In genomic region chr6:128913598-128914254, GRCm38 (mm10) we compare ENCODE assay signal across 25 mouse cellular contexts. TPM values are rescaled to one million over a fixed set of nuclear protein-coding genes. Genes with fewer than 3 reads are reported as not detected.
A peak's percentile ranks its signal among the peaks of the same experiment; 100 is the strongest.
DNase-seq lines count a peak whose midpoint lies in the region; ATAC-seq lines count a peak whose summit lies in the region.
"Had no signal": no experiment of that assay in that cellular context is flagged by ENCODE, and none has a peak within 500 bp of the region (broad histone marks: within the 10 kb centered on the region; RNA-seq: fewer than 3 reads in every experiment).

No protein-coding gene starts in this region.

- H3K9ac ChIP-seq in lung, embryonic 16.5 days (ENCODE audit: low read length) = no peak overlapping the region
- H3K9ac ChIP-seq: heart, embryonic 12.5 days; midbrain, embryonic 12.5 days had no signal

- WGBS in lung, embryonic 16.5 days = 60% methylated on average over 2 of the region's 2 CpGs

- no peak for DNase-seq in lung, postnatal 14 days
- DNase-seq in gastrocnemius, adult 18-20 months (ENCODE audit: low spot score) = no peak
- no peak for DNase-seq in spleen, postnatal 10 days (ENCODE audit: low spot score in 2 of 2)
- no peak for DNase-seq in embryo, embryonic 11 days
- DNase-seq: adrenal gland, adult 2 months; cerebellum, adult 11 months; cerebellum, postnatal 14 days; heart, postnatal 36 days; kidney, adult 9 months; layer of hippocampus, postnatal 36 days; liver; spleen, adult 18-20 months; thymus, postnatal 4 days had no signal

- H3K4me3 ChIP-seq in lung, embryonic 16.5 days (ENCODE audit: low read length) = no peak overlapping the region
- H3K4me3 ChIP-seq: embryonic facial prominence, embryonic 10.5 days; erythroblast, embryonic 14.5 days; heart, embryonic 12.5 days; midbrain, embryonic 12.5 days had no signal

- no peaks in the 10 kb centered on the region for H3K36me3 ChIP-seq in lung, embryonic 16.5 days (ENCODE audit: control insufficient read depth, insufficient read depth, low read length)
- H3K36me3 ChIP-seq: embryonic facial prominence, embryonic 10.5 days; heart, embryonic 12.5 days; midbrain, embryonic 12.5 days had no signal

- no peaks in the 10 kb centered on the region for H3K27me3 ChIP-seq in lung, embryonic 16.5 days (ENCODE audit: control insufficient read depth, insufficient read depth, low read depth, low read length)
- H3K27me3 ChIP-seq: heart, embryonic 12.5 days; midbrain, embryonic 12.5 days had no signal

- ATAC-seq in lung, embryonic 16.5 days (ENCODE audit: low read depth) = 0 out of 2 replicates have a peak, but pooled peaks have one; percentile 20
- ATAC-seq in hematopoietic stem cell, adult 5-6 weeks (replicated peaks in 1 of 2; ENCODE audit: insufficient read depth in 1 of 2, low FRiP score in 2 of 2, low TSS enrichment in 1 of 2, low read depth in 1 of 2, poor library complexity in 2 of 2, severe bottlenecking in 2 of 2) = peak; percentile 32 to 39; a peak in 2 of 4 replicates
- ATAC-seq in monocyte, adult 5-6 weeks (replicated peaks; ENCODE audit: insufficient number of reproducible peaks, low FRiP score, low TSS enrichment, poor library complexity, severe bottlenecking) = peak; percentile 73
- ATAC-seq: forebrain, embryonic 14.5 days had no signal

- no peaks in the 10 kb centered on the region for H3K4me1 ChIP-seq in lung, embryonic 16.5 days (replicated peaks; ENCODE audit: control insufficient read depth, insufficient read depth, low read length)
- H3K4me1 ChIP-seq: embryonic facial prominence, embryonic 10.5 days; heart, embryonic 12.5 days; midbrain, embryonic 12.5 days had no signal

- H3K4me2 ChIP-seq in lung, embryonic 16.5 days (ENCODE audit: low read depth, low read length) = no peak overlapping the region
- H3K4me2 ChIP-seq: heart, embryonic 12.5 days; midbrain, embryonic 12.5 days had no signal

- H3K9me3 ChIP-seq in lung, embryonic 16.5 days (ENCODE audit: control insufficient read depth, low read length) = no peaks in the 10 kb centered on the region
- H3K9me3 ChIP-seq: heart, embryonic 12.5 days; midbrain, embryonic 12.5 days had no signal

- 0 out of 2 replicates have a peak overlapping the region, but pooled peaks have one; percentile 35 for H3K27ac ChIP-seq in lung, embryonic 16.5 days (ENCODE audit: low read length)
- H3K27ac ChIP-seq: embryonic facial prominence, embryonic 10.5 days; midbrain, embryonic 12.5 days had no signal

RNA-seq across cellular contexts. Expression of gene Clec2g, which starts 20.5 kb away (rescaled TPM):
- polyA plus RNA-seq in lung, embryonic 16.5 days (2015; fragmentation: Nextera tagmentation; extraction: Ambion mirVana) = not detected in 2 replicates
- total RNA-seq in hematopoietic stem cell, adult 5-6 weeks (2017) = not detected in 2 replicates
- 1.0 to 5.3 TPM in 2 of 3 replicates, not detected in the other for total RNA-seq in monocyte, adult 5-6 weeks (2017)
- total RNA-seq in gastrocnemius, adult 18-20 months (2021) = 1 to 10 TPM; 1.3 to 4.2 TPM
- polyA plus RNA-seq: adrenal gland, adult 2 months; brain, embryonic 14.5 days; embryonic facial prominence, embryonic 10.5 days; erythroblast, embryonic 14.5 days; forebrain, embryonic 14.5 days; heart, embryonic 12.5 days; midbrain, embryonic 12.5 days; testis, adult 2 months had no signal

RNA-seq across cellular contexts. Expression of gene BC035044, which starts 22.8 kb away (rescaled TPM):
- polyA plus RNA-seq in lung, embryonic 16.5 days (2015; fragmentation: Nextera tagmentation; extraction: Ambion mirVana) = 0.79 and 0.87 TPM in 2 replicates
- 109 and 150 TPM in 2 replicates for total RNA-seq in hematopoietic stem cell, adult 5-6 weeks (2017)
- 29.0 to 64.0 TPM (median 51.6 TPM) in 3 replicates for total RNA-seq in monocyte, adult 5-6 weeks (2017)
- not detected for total RNA-seq in gastrocnemius, adult 18-20 months (2021)
- total RNA-seq: ES-E14 had no signal
- polyA plus RNA-seq: erythroblast, embryonic 14.5 days had no signal

RNA-seq across cellular contexts. Expression of gene Clec2i, which starts 26.3 kb away (rescaled TPM):
- 0.23 and 0.36 TPM in 2 replicates for polyA plus RNA-seq in lung, embryonic 16.5 days (2015; fragmentation: Nextera tagmentation; extraction: Ambion mirVana)
- total RNA-seq in hematopoietic stem cell, adult 5-6 weeks (2017) = 17.0 and 22.4 TPM in 2 replicates
- 129 to 160 TPM (median 147 TPM) in 3 replicates for total RNA-seq in monocyte, adult 5-6 weeks (2017)
- not detected for total RNA-seq in gastrocnemius, adult 18-20 months (2021)
- total RNA-seq: heart, postnatal 36 days; layer of hippocampus, postnatal 36 days; left cerebral cortex, postnatal 36 days had no signal
- polyA plus RNA-seq: adrenal gland, adult 2 months; brain, embryonic 14.5 days; embryonic facial prominence, embryonic 10.5 days; erythroblast, embryonic 14.5 days; forebrain, embryonic 14.5 days; heart, embryonic 12.5 days; midbrain, embryonic 12.5 days; testis, adult 2 months had no signal

Comparison
In these comparisons a context has a peak if more than half of its experiments do, and no peak if none do; other contexts are left out.
1. ATAC-seq: peak in every context shown above with its lines; median percentile 73 in monocyte, adult 5-6 weeks; 36 in hematopoietic stem cell, adult 5-6 weeks; 20 in lung, embryonic 16.5 days.
2. RNA of gene BC035044, which starts 22.8 kb away (total RNA-seq): 109 to 150 TPM in hematopoietic stem cell, adult 5-6 weeks and 29.0 to 64.0 TPM in monocyte, adult 5-6 weeks; not detected in gastrocnemius, adult 18-20 months; every median in the first group is over 10 times any median in the second.
3. RNA of gene Clec2i, which starts 26.3 kb away (total RNA-seq): 129 to 160 TPM in monocyte, adult 5-6 weeks and 17.0 to 22.4 TPM in hematopoietic stem cell, adult 5-6 weeks; not detected in gastrocnemius, adult 18-20 months; every median in the first group is over 10 times any median in the second.